Mouse (Mus musculus) liver, embryonic 13.5 days (tissue): ENCODE measurements around the gene Map4k2. TPM values are rescaled to one million over a fixed set of nuclear protein-coding genes. Genes with fewer than 3 reads are reported as not detected.

ENCODE experiments used
- ATAC-seq: fragments of 200-750 bp; cut with Nextera tagmentation; 2 replicates; pipeline ENCODE4 v1.8.0; 2017; ENCODE audit warnings: low read depth, mild to moderate bottlenecking, moderate number of reproducible peaks, moderate library complexity
- DNase-seq: peaks from one replicate; pipeline ENCODE4 v3.0.0; 2022
- H3K27ac ChIP-seq: fragments of 300-500 bp; sonication (generic); 2 replicates; pipeline ENCODE4 v1.5.1; 2015; ENCODE audit warnings: moderate library complexity, mild to moderate bottlenecking, inconsistent platforms
- H3K27me3 ChIP-seq: fragments of 300-500 bp; sonication (generic); 2 replicates; pipeline ENCODE4 v1.6.1; 2015; ENCODE audit warnings: mild to moderate bottlenecking, inconsistent platforms
- H3K36me3 ChIP-seq: fragments of 300-500 bp; sonication (generic); 2 replicates; pipeline ENCODE4 v1.6.1; 2015; ENCODE audit warnings: mild to moderate bottlenecking, inconsistent platforms
- H3K4me1 ChIP-seq: fragments of 300-500 bp; sonication (generic); replicated peaks from 2 replicates; pipeline ENCODE4 v1.6.1; 2015; ENCODE audit warnings: inconsistent platforms
- H3K4me2 ChIP-seq: fragments of 300-500 bp; sonication (generic); 2 replicates; pipeline ENCODE4 v1.6.1; 2015; ENCODE audit warnings: inconsistent platforms, mild to moderate bottlenecking, moderate library complexity
- H3K4me3 ChIP-seq: fragments of 300-500 bp; sonication (generic); replicated peaks from 2 replicates; pipeline ENCODE4 v1.5.1; 2015; ENCODE audit warnings: mild to moderate bottlenecking, inconsistent platforms
- H3K9ac ChIP-seq: fragments of 300-500 bp; sonication (generic); 2 replicates; pipeline ENCODE4 v1.6.1; 2015; ENCODE audit warnings: mild to moderate bottlenecking, inconsistent platforms
- H3K9me3 ChIP-seq: fragments of 300-500 bp; sonication (generic); replicated peaks from 2 replicates; pipeline ENCODE4 v1.6.1; 2016; ENCODE audit warnings: inconsistent platforms
- WGBS: fragments of 180-500 bp; shearing (Covaris S2); methylation state at CpG from one replicate; pipeline ENCODE4 v1.1.7; 2015; ENCODE audit not compliant: insufficient replicate concordance; 5-methylcytosine and 5-hydroxymethylcytosine counted together
- polyA plus RNA-seq: library from polyadenylated mRNA; unstranded; fragments of >200 nt; fragmentation: Nextera tagmentation; extraction: Ambion mirVana; gene quantifications from 2 replicates; pipeline ENCODE4 v1.2.1, GENCODE M21; 2015

The Map4k2 gene
- polyA plus RNA-seq, 1 experiment from 2014 or later, result 4.5 TPM

DNA sequence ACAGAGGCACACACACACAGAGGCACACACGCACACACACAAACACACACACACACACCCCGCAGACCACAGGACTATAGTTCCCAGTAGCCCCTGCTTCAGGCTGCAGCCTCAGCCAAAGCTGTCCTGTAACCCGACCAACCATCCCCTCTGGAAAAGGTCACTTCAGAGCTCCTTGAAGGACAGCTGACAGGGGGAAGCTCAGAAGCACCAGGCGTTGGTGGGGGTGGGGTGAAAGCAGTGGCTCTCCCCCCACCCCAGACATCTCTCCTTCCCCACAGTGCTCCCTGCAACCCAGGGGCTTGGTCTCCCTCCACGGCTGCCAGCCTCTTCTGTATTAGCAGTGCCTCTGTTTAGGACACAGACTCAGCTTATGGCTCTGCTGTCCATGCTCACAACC, 42.5 kb downstream of the Map4k2 start:
- Histone ChIP-seq H3K4me2 (no peak overlapping the region), H3K4me1 (peaks cover 16% of the 10 kb centered on the region; the same call in 1 of the 2 replicates), H3K4me3 (no peak overlapping the region), H3K27ac (no peak overlapping the region), H3K27me3 (no peaks in the 10 kb centered on the region), H3K36me3 (peaks cover 14% of the 10 kb centered on the region), H3K9ac (no peak overlapping the region), H3K9me3 (no peaks in the 10 kb centered on the region)
- 37% methylated on average over 5 of the region's 5 CpGs for WGBS
- no peak for ATAC-seq
- DNase-seq, result no peak

DNA sequence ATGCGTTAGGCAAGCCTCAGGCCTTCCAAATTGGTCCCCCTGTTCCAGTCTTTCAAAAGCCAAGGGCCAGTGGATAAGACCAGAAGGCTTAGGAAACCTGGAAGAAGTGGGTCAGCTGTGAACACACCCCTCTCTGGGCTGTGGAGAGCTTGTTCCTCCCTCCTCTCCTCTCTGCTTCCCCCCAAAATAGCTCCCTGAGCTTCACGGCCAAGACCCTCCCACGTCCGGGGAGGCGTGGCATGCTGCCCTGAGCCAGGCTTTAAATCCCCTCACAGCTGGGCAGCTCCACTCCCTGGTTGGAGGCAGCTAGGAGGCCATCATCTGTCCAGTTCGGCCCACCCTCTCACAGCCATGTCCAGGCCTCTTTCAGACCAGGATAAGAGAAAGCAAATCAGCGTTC, 43.2 kb downstream of the Map4k2 start, which contains the start of gene Pygm:
Gene Pygm, plus strand, starts transcription at position 272 of the 400 bp plus-strand sequence.
- Histone ChIP-seq H3K27ac (no peak within 1 kb of the TSS), H3K36me3 (peaks cover 8% of the 10 kb centered on the region), H3K4me2 (no peak within 1 kb of the TSS), H3K27me3 (peaks cover 4% of the 10 kb centered on the region), H3K4me1 (peaks cover 20% of the 10 kb centered on the region), H3K9me3 (no peaks in the 10 kb centered on the region), H3K4me3 (no peak within 1 kb of the TSS), H3K9ac (no peak within 1 kb of the TSS)
- no peak for DNase-seq
- ATAC-seq, result no peak
- WGBS, result 20% methylated on average over 7 of the region's 7 CpGs

DNA sequence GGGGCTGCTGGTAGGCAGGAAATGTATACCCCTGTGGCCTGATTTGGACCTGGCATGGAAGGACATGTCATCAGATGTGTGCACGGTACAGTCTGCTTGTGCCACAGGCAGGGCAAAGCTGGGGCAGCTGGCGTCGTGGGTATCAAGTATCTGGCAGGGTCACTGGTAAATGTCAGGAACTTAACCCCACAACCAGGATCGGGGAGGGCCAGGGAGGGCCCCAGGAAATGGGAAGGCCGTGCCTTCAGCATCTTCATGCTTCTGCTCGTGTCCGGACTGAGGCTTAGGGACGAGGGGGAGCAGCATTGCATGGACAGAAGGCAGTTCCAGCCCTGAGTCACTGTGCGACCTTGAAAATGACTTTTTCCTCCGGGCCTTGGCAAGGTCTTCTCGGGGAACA, 44.0 kb downstream of the Map4k2 start:
- H3K36me3 ChIP-seq, result no peaks in the 10 kb centered on the region; the same call in 1 of the 2 replicates
- 69% methylated on average over 11 of the region's 11 CpGs for WGBS
- H3K4me3 ChIP-seq, result no peak overlapping the region
- no peak for DNase-seq
- H3K27ac ChIP-seq, result no peak overlapping the region
- H3K4me1 ChIP-seq, result peaks cover 28% of the 10 kb centered on the region
- H3K9me3 ChIP-seq, result no peaks in the 10 kb centered on the region
- ATAC-seq, result no peak
- no peak overlapping the region for H3K4me2 ChIP-seq
- H3K9ac ChIP-seq, result no peak overlapping the region
- H3K27me3 ChIP-seq, result peaks cover 9% of the 10 kb centered on the region

DNA sequence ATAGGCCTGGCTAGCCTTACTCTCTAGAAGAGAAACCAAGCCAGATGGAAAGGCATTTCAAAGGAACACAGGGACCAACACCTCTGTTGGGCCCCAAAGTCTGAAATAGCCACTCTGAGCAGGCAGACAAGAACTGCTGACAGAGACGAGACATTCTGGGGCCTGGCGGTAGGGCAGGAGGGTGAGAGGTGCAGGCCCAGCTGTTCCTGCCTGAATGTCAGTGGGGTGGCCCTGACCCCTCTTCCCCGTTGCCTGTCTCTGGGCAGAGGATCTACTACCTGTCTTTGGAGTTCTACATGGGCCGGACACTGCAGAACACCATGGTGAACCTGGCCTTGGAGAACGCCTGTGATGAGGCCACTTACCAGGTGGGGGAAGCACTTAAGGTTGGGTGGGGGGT, 44.5 kb downstream of the Map4k2 start:
- Histone ChIP-seq H3K4me2 (no peak overlapping the region), H3K4me3 (no peak overlapping the region), H3K36me3 (no peaks in the 10 kb centered on the region), H3K27ac (no peak overlapping the region), H3K27me3 (peaks cover 9% of the 10 kb centered on the region), H3K4me1 (peaks cover 32% of the 10 kb centered on the region), H3K9ac (no peak overlapping the region), H3K9me3 (no peaks in the 10 kb centered on the region)
- WGBS, result 74% methylated on average over 5 of the region's 5 CpGs
- DNase-seq, result no peak
- ATAC-seq, result no peak

DNA sequence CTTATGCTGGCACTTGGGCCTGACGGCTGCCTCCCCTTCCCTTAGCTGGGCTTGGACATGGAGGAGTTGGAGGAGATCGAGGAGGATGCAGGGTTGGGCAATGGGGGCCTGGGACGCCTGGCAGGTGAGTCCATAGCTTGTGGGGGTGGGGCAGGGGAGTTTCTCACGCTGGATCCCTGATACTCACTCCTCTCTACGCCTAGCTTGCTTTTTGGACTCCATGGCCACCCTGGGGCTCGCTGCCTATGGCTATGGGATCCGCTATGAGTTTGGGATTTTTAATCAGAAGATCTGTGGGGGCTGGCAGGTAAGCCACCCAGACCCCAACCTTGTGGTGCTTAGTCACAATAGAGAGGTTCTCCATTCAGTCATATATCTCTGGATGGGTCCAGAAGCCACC, 44.9 kb downstream of the Map4k2 start:
- H3K4me3 ChIP-seq, result no peak overlapping the region
- H3K4me1 ChIP-seq, result peaks cover 36% of the 10 kb centered on the region
- peaks cover 9% of the 10 kb centered on the region for H3K27me3 ChIP-seq
- DNase-seq (no peak), ATAC-seq (no peak)
- WGBS, result 56% methylated on average over 7 of the region's 7 CpGs
- H3K4me2 ChIP-seq, result no peak overlapping the region
- no peak overlapping the region for H3K9ac ChIP-seq
- no peaks in the 10 kb centered on the region for H3K9me3 ChIP-seq
- H3K27ac ChIP-seq, result no peak overlapping the region
- H3K36me3 ChIP-seq, result no peaks in the 10 kb centered on the region

DNA sequence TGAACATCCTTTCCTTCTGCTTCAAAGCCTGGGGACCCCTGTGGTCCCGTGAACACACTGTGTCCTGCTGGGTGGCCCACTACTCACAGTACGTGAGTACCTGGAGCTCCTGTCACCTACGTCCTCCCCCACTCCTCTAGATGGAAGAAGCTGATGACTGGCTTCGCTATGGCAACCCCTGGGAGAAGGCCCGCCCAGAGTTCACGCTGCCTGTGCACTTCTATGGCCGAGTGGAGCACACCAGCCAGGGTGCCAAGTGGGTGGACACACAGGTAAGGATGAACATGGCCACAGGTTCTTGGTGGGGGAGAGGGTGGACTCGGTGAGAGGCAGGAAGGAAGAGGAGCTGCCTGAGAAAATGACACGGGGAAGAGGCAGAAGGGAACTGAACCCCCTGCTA, 45.3 kb downstream of the Map4k2 start:
- 62% methylated on average over 9 of the region's 9 CpGs for WGBS
- H3K27me3 ChIP-seq, result peaks cover 9% of the 10 kb centered on the region
- no peak overlapping the region for H3K27ac ChIP-seq
- no peak for ATAC-seq
- no peaks in the 10 kb centered on the region for H3K9me3 ChIP-seq
- no peak overlapping the region for H3K9ac ChIP-seq
- no peak for DNase-seq
- no peak overlapping the region for H3K4me2 ChIP-seq
- H3K4me3 ChIP-seq, result no peak overlapping the region
- peaks cover 36% of the 10 kb centered on the region for H3K4me1 ChIP-seq
- no peaks in the 10 kb centered on the region for H3K36me3 ChIP-seq

DNA sequence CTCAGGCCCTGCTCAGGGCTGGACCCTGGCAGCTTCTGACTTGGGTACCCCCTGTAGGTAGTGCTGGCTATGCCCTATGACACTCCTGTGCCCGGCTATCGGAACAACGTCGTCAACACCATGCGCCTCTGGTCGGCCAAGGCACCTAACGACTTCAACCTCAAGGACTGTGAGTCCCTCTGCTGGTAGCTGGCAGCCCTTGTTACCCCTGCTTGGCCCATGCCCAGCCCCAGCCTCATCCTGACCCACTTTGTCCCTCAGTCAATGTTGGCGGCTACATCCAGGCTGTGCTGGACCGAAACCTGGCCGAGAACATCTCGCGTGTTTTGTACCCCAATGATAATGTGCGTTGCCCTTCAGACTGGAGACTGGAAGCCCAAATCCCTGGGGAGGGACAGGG, 47.1 kb downstream of the Map4k2 start:
- WGBS, result 75% methylated on average over 13 of the region's 13 CpGs
- Histone ChIP-seq H3K4me1 (peaks cover 38% of the 10 kb centered on the region), H3K27me3 (peaks cover 9% of the 10 kb centered on the region), H3K4me2 (no peak overlapping the region), H3K9ac (no peak overlapping the region), H3K9me3 (no peaks in the 10 kb centered on the region), H3K36me3 (no peaks in the 10 kb centered on the region), H3K27ac (no peak overlapping the region), H3K4me3 (no peak overlapping the region)
- DNase-seq (no peak), ATAC-seq (no peak)

DNA sequence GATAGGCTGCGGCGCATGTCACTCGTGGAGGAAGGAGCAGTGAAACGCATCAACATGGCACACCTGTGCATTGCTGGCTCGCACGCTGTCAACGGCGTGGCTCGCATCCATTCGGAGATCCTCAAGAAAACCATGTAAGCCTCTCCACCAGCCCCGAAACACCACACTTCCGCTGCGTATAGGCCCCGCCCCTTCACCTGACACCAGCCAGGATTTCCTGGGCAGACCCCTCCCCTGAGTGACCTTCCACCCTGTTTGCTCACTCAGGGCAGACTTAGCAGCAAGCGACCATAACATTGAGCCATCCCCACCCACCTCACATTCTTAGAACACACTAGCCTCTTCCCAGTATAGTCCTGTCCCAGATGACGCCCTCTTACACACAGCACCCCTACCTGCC, 48.9 kb downstream of the Map4k2 start:
- H3K4me1 ChIP-seq, result peaks cover 25% of the 10 kb centered on the region
- H3K4me2 ChIP-seq, result peak overlapping the region; percentile 61
- WGBS, result 14% methylated on average over 16 of the region's 16 CpGs
- peak overlapping the region; percentile 33; the same call in 1 of the 2 replicates for H3K9ac ChIP-seq
- DNase-seq (no peak), ATAC-seq (peak; percentile 33; the same call in 1 of the 2 replicates)
- H3K27ac ChIP-seq, result no peak overlapping the region
- H3K36me3 ChIP-seq, result no peaks in the 10 kb centered on the region
- peaks cover 9% of the 10 kb centered on the region for H3K27me3 ChIP-seq
- no peaks in the 10 kb centered on the region for H3K9me3 ChIP-seq
- H3K4me3 ChIP-seq, result peak overlapping the region; percentile 39

DNA sequence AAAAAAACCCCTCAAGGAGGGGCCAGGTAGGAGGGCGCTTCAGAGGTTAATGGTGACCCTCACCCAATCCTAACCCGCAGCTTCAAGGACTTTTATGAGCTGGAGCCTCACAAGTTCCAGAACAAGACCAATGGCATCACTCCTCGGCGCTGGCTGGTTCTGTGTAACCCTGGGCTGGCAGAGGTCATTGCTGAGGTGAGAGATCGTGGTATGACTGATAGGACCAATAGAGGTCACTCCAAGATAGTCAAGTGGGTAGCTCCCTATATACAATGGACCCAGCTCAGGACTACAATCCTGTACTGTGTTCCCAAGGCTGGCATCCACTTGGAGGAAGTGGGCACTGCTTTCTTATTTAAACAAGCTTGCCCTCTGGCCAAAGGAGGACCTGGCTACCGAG, 49.3 kb downstream of the Map4k2 start:
- Histone ChIP-seq H3K4me1 (peaks cover 25% of the 10 kb centered on the region), H3K27me3 (peaks cover 9% of the 10 kb centered on the region)

DNA sequence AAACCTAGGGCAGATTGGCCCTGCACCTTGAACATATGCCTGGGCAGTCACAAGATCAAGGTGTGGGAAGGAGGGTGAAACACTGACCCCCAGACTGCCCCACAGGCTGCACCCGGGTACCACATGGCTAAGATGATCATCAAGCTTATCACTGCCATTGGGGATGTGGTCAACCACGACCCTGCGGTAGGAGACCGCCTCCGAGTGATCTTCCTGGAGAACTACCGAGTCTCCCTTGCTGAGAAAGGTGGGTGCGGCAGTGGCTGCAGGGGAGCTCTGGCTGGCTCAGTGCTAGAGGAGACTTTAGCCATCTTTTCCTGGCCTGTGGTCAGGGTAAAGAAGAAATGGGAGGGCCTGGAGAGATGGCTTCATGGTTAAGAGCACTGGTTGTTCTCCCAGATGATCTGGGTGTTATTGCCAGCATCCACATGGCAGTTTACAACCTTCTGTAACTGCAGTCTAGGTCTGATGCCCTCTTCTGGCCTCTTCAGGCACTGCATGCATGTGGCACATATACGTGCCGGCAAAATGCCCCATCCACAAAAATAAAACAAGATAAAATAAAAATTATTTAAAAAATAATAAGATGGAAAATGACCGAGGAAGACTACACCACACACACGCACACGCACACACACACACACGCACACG, 51.9 kb downstream of the Map4k2 start:
- Histone ChIP-seq H3K4me3 (no peak overlapping the region), H3K36me3 (no peaks in the 10 kb centered on the region), H3K9me3 (no peaks in the 10 kb centered on the region), H3K4me2 (no peak overlapping the region), H3K27ac (no peak overlapping the region), H3K4me1 (peaks cover 22% of the 10 kb centered on the region), H3K9ac (no peak overlapping the region), H3K27me3 (peaks cover 20% of the 10 kb centered on the region)
- ATAC-seq, result no peak
- no peak for DNase-seq
- WGBS, result 53% methylated on average over 14 of the region's 14 CpGs

More for the DNA sequence above, 49.3 kb downstream of the Map4k2 start:
- ATAC-seq, result no peak
- DNase-seq, result no peak
- peak overlapping the region; percentile 61 for H3K4me2 ChIP-seq
- H3K9me3 ChIP-seq, result no peaks in the 10 kb centered on the region
- no peaks in the 10 kb centered on the region for H3K36me3 ChIP-seq
- H3K27ac ChIP-seq, result no peak overlapping the region
- WGBS, result 50% methylated on average over 6 of the region's 6 CpGs
- no peak overlapping the region for H3K4me3 ChIP-seq
- H3K9ac ChIP-seq, result no peak overlapping the region

DNA sequence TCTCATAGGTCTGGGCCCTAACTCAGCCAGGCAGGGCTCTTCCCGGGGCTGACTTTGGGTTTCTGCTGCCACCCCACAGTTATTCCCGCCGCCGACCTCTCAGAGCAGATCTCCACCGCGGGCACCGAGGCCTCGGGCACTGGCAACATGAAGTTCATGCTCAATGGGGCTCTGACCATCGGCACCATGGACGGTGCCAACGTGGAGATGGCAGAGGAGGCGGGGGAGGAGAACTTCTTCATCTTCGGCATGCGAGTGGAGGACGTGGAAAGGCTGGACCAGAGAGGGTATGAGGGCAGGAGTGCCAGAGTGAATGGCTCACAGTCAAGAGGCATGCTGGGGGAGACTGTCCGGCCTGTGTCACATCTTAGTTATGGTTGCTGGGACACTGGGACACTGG, 52.7 kb downstream of the Map4k2 start:
- no peak overlapping the region for H3K4me3 ChIP-seq
- no peak overlapping the region for H3K4me2 ChIP-seq
- H3K9ac ChIP-seq, result no peak overlapping the region
- H3K27me3 ChIP-seq, result peaks cover 27% of the 10 kb centered on the region
- no peaks in the 10 kb centered on the region for H3K9me3 ChIP-seq
- H3K36me3 ChIP-seq, result no peaks in the 10 kb centered on the region
- no peak overlapping the region for H3K27ac ChIP-seq
- peaks cover 25% of the 10 kb centered on the region for H3K4me1 ChIP-seq
- DNase-seq, result no peak
- WGBS, result 82% methylated on average over 16 of the region's 16 CpGs
- no peak for ATAC-seq

DNA sequence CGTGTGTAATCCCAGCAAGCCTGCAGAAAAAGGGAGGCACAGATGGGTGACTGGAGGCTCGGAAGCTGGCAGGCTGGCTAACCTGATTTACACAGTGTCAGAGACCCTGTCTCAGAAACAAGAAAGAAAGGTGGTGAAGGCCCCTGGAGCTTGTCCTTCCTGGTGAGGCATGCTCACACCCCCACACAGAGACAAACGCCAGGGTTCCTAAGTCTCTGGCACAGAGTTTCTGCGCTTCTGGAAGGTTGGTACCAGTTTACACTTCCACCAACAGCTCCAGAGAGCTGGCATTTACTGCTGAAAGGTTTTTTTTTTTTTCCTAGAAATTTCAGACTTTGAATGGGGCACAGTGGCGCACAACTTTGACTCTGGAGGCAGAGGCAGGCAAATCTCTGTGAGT, 55.3 kb downstream of the Map4k2 start:
- WGBS, result 74% methylated on average over 5 of the region's 5 CpGs
- no peak overlapping the region for H3K4me3 ChIP-seq
- H3K9ac ChIP-seq, result no peak overlapping the region; the same call in 1 of the 2 replicates
- peaks cover 31% of the 10 kb centered on the region for H3K4me1 ChIP-seq
- H3K9me3 ChIP-seq, result no peaks in the 10 kb centered on the region
- ATAC-seq (no peak), DNase-seq (no peak)
- no peak overlapping the region for H3K27ac ChIP-seq
- H3K36me3 ChIP-seq, result no peaks in the 10 kb centered on the region
- peaks cover 45% of the 10 kb centered on the region for H3K27me3 ChIP-seq
- no peak overlapping the region for H3K4me2 ChIP-seq
